Mouse (Mus musculus): ENCODE results near the gene Cenpa. TPM values are rescaled to one million over a fixed set of nuclear protein-coding genes. Genes with fewer than 3 reads are reported as not detected.

Cenpa gene
- 101 and 119 TPM in 2 replicates for polyA plus RNA-seq (2015; fragmentation: Nextera tagmentation; extraction: Ambion mirVana)

DNA sequence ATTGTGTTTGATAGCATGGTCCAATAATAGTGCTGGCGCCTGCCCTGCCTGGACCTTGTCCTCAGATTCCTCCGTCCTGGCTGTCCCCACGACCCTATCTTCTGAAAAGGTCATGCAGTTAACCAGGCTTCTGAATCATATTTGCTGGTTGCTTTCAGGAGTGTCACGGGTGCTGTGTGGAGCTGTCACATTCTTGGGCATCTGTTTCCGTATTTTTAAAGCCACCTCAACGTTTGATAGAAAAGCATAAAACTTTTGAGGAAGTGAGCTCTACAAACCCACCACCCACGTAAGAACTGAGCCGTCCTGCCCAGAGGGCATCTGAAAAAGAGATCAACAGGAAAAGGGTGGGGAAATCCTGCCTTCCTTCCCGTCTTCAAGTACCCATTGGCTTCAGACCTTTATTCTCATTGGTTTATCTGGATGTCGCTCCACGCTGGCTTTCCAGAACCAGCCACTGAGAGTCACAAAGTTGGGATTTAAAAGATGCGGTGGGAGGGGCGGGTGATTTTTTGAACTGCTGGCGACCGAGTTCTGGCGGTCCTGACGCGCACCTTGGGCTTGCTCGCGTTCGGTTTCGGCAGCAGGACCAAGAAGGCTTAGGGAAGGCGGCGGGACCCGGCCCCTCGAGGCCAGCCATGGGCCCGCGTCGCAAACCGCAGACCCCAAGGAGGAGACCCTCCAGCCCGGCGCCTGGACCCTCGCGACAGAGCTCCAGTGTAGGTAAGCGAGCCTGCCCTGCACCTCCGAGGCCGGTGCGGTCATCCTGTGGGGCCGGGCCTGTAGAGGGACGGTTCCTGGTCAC is at the start of gene Cenpa:
TSS of gene Cenpa (plus strand) at position 387 of the 805 bp plus-strand sequence.

DNA sequence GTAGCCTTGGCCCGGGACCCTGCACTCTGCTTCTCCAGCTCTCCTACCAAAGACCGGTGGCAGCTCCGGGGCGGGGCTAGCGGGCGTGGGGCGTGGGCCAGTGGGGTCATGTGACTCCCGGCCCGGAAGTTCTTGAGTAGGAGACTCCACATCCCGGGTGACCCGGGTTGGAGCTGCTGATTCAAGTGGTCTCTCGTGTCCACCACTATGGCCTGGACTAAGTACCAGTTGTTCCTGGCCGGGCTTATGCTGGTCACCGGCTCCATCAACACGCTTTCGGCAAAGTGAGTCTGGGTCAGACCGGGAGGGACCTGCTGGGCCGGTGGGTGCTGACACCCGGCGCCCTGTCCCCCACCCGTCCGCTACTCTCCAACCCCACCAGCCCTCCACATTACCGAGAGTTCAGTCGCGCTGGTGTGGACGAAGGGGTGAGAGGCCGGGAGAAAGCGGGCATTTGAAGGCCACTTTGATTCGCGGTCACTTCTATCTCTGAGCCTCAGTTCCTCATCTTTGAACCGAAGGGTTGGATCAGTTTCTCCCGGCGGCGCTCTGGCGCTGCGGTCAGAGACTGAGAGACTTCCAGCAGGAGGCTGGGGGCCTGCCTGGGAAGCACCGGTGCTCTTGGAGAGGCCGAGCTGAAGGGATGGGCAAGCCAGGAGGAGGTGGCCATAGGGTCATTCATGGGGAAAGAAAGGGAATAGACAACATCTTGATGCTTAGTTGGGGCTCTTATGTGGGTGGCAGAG is 18.6 kb upstream of the Cenpa start, which contains the start of gene Slc35f6:
TSS of gene Slc35f6 (plus strand) at position 119 of the 746 bp plus-strand sequence.

GRCm38 (mm10) chr5:30711147-30712001 is 44.8 kb downstream of the Cenpa start, which contains the start of gene Dpysl5:
Gene Dpysl5 (plus strand): TSS chr5:30711564.

Small RNAs within 50 kb of the gene (microRNA-seq; reads per million reads assigned to microRNA genes)
- gene Mir5625 (ENCODE audit: borderline replicate concordance, insufficient number of aligned reads), result not detected

Other genes starting within 250 kb of the Cenpa start
- 0.03 and 0.22 TPM in 2 replicates for gene Otof, start 204.8 kb upstream of the Cenpa start, polyA plus RNA-seq (2015; fragmentation: Nextera tagmentation; extraction: Ambion mirVana)
- gene 1700001C02Rik, start 200.7 kb upstream of the Cenpa start, polyA plus RNA-seq (2015; fragmentation: Nextera tagmentation; extraction: Ambion mirVana), result not detected in 2 replicates
- 1.6 and 1.8 TPM in 2 replicates for gene Cib4, start 120.9 kb upstream of the Cenpa start, polyA plus RNA-seq (2015; fragmentation: Nextera tagmentation; extraction: Ambion mirVana)
- gene Kcnk3, start 78.6 kb upstream of the Cenpa start, polyA plus RNA-seq (2015; fragmentation: Nextera tagmentation; extraction: Ambion mirVana), result 226 and 521 TPM in 2 replicates
- gene Slc35f6, start 18.8 kb upstream of the Cenpa start, polyA plus RNA-seq (2015; fragmentation: Nextera tagmentation; extraction: Ambion mirVana), result 20.7 and 33.1 TPM in 2 replicates
- gene Dpysl5, start 44.8 kb downstream of the Cenpa start, polyA plus RNA-seq (2015; fragmentation: Nextera tagmentation; extraction: Ambion mirVana), result 7.5 and 31.0 TPM in 2 replicates
- 36.6 and 38.0 TPM in 2 replicates for gene Mapre3, start 147.9 kb downstream of the Cenpa start, polyA plus RNA-seq (2015; fragmentation: Nextera tagmentation; extraction: Ambion mirVana)
- gene Tmem214, start 201.2 kb downstream of the Cenpa start, polyA plus RNA-seq (2015; fragmentation: Nextera tagmentation; extraction: Ambion mirVana), result 42.4 and 55.2 TPM in 2 replicates
- gene Agbl5, start 221.9 kb downstream of the Cenpa start, polyA plus RNA-seq (2015; fragmentation: Nextera tagmentation; extraction: Ambion mirVana), result 8.5 and 11.6 TPM in 2 replicates
- gene Ost4, start 241.0 kb downstream of the Cenpa start, polyA plus RNA-seq (2015; fragmentation: Nextera tagmentation; extraction: Ambion mirVana), result 572 and 713 TPM in 2 replicates
- 101 and 110 TPM in 2 replicates for gene Emilin1, start 246.6 kb downstream of the Cenpa start, polyA plus RNA-seq (2015; fragmentation: Nextera tagmentation; extraction: Ambion mirVana)

Data from adrenal gland, postnatal 0 days (tissue).